Comparison of ENCODE assay signal across 9 mouse cellular contexts in the genomic region with DNA sequence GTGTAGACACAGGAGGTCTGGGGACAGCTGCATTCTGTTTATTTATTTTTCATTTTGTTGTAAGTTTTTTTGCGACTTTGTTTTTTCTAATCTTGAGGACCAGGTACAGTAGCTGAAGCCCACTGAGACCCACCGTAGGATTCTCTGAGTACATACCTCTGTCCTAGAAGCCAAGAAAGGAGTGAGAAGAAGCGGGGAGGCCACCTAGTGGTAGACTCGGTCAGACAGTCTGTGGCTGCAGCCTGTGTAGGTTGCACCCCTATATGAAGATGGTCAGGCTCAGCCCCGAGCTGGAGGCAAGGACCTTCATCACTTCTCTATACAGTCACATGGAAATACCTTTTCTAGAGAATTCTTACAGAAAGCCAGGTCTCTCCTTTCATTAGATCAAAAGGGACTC.
DNase-seq lines count a peak whose midpoint lies in the region; ATAC-seq and TF ChIP-seq lines count a peak whose summit lies in the region.
"Had no signal": no experiment of that assay in that cellular context is flagged by ENCODE, and none has a peak within 500 bp of the region (broad histone marks: within the 10 kb centered on the region; RNA-seq: fewer than 3 reads in every experiment).

No protein-coding gene starts in this region.

- no peak overlapping the region for H3K27ac ChIP-seq in forebrain, embryonic 10.5 days
- H3K27ac ChIP-seq in forebrain, embryonic 11.5 days (ENCODE audit: low read depth, low read length): no peak overlapping the region
- H3K27ac ChIP-seq in liver, embryonic 12.5 days: no peak overlapping the region
- H3K27ac ChIP-seq: heart, embryonic 15.5 days had no signal

- ATAC-seq in forebrain, embryonic 11.5 days (replicated peaks; ENCODE audit: low FRiP score): no peak
- no peak for ATAC-seq in liver, embryonic 12.5 days

- H3K27me3 ChIP-seq in forebrain, embryonic 10.5 days (ENCODE audit: poor library complexity, severe bottlenecking): no peaks in the 10 kb centered on the region
- no peaks in the 10 kb centered on the region for H3K27me3 ChIP-seq in forebrain, embryonic 11.5 days (ENCODE audit: control insufficient read depth, insufficient read depth, low read length)
- no peaks in the 10 kb centered on the region for H3K27me3 ChIP-seq in liver, embryonic 12.5 days (replicated peaks)
- H3K27me3 ChIP-seq: heart, embryonic 15.5 days had no signal

- peaks cover 9% of the 10 kb centered on the region for H3K4me1 ChIP-seq in forebrain, embryonic 10.5 days
- no peaks in the 10 kb centered on the region for H3K4me1 ChIP-seq in forebrain, embryonic 11.5 days (replicated peaks; ENCODE audit: control insufficient read depth, insufficient read depth, low read length)
- H3K4me1 ChIP-seq in liver, embryonic 12.5 days: no peaks in the 10 kb centered on the region
- H3K4me1 ChIP-seq: heart, embryonic 15.5 days had no signal

- H3K4me2 ChIP-seq in forebrain, embryonic 11.5 days (ENCODE audit: low read depth, low read length, severe bottlenecking): no peak overlapping the region
- H3K4me2 ChIP-seq in liver, embryonic 12.5 days: no peak overlapping the region
- H3K4me2 ChIP-seq: heart, embryonic 15.5 days had no signal

- H3K4me3 ChIP-seq in forebrain, embryonic 10.5 days: no peak overlapping the region
- H3K4me3 ChIP-seq in forebrain, embryonic 11.5 days (ENCODE audit: low read depth, low read length): no peak overlapping the region
- H3K4me3 ChIP-seq in liver, embryonic 12.5 days: no peak overlapping the region
- H3K4me3 ChIP-seq: heart, embryonic 15.5 days had no signal

- peaks cover 67% of the 10 kb centered on the region for H3K36me3 ChIP-seq in forebrain, embryonic 10.5 days (replicated peaks)
- H3K36me3 ChIP-seq in forebrain, embryonic 11.5 days (ENCODE audit: control insufficient read depth, insufficient read depth, low read length): peaks cover 9% of the 10 kb centered on the region; the same call in 1 of the 2 replicates
- peaks cover 69% of the 10 kb centered on the region for H3K36me3 ChIP-seq in liver, embryonic 12.5 days

- WGBS in forebrain, embryonic 10.5 days: 64% methylated on average over 5 of the region's 5 CpGs
- WGBS in forebrain, embryonic 11.5 days: 59% methylated on average over 5 of the region's 5 CpGs
- WGBS in liver, embryonic 12.5 days (ENCODE audit: insufficient replicate concordance): 64% methylated on average over 5 of the region's 5 CpGs

- peak; percentile 31 for DNase-seq in forebrain, embryonic 10.5 days (ENCODE audit: extremely low spot score, low spot score)
- DNase-seq in forebrain, embryonic 11.5 days (ENCODE audit: low spot score): no peak
- peak; percentile 27 for DNase-seq in liver
- peak; percentile 52 for DNase-seq in brain, embryonic 14.5 days (ENCODE audit: low read depth)
- DNase-seq in mesoderm, embryonic 11.5 days (ENCODE audit: low read depth, low spot score): peak; percentile 37
- DNase-seq in testis, postnatal 14 days (ENCODE audit: low spot score): no peak
- no peak for DNase-seq in adrenal gland, adult 2 months

- peak; percentile 58; the same call in 1 of the 2 replicates for TF ChIP-seq CTCF in brain, embryonic 14.5 days (IDR thresholded peaks at IDR 0.05; ENCODE audit: borderline replicate concordance, extremely low read depth, insufficient read depth, insufficient read length)

- TF ChIP-seq POLR2A in brain, embryonic 14.5 days (IDR thresholded peaks at IDR 0.05; ENCODE audit: borderline replicate concordance, extremely low read depth, insufficient read depth, insufficient read length, poor library complexity, severe bottlenecking): no peak

- no peaks in the 10 kb centered on the region for H3K9me3 ChIP-seq in forebrain, embryonic 10.5 days
- H3K9me3 ChIP-seq in forebrain, embryonic 11.5 days (ENCODE audit: control insufficient read depth, low read length): no peaks in the 10 kb centered on the region
- H3K9me3 ChIP-seq in liver, embryonic 12.5 days (replicated peaks): no peaks in the 10 kb centered on the region
- H3K9me3 ChIP-seq: heart, embryonic 15.5 days had no signal

- H3K9ac ChIP-seq in forebrain, embryonic 11.5 days (ENCODE audit: low read length): no peak overlapping the region
- no peak overlapping the region for H3K9ac ChIP-seq in liver, embryonic 12.5 days
- H3K9ac ChIP-seq: heart, embryonic 15.5 days had no signal

Comparison
In these comparisons a context has a peak if more than half of its experiments do, and no peak if none do; other contexts are left out.
1. DNase-seq: peak in forebrain, embryonic 10.5 days (single experiment), liver (single experiment), brain, embryonic 14.5 days (single experiment) and mesoderm, embryonic 11.5 days (single experiment); none in forebrain, embryonic 11.5 days (single experiment), testis, postnatal 14 days (single experiment) and adrenal gland, adult 2 months (single experiment).